In the genomic region with DNA sequence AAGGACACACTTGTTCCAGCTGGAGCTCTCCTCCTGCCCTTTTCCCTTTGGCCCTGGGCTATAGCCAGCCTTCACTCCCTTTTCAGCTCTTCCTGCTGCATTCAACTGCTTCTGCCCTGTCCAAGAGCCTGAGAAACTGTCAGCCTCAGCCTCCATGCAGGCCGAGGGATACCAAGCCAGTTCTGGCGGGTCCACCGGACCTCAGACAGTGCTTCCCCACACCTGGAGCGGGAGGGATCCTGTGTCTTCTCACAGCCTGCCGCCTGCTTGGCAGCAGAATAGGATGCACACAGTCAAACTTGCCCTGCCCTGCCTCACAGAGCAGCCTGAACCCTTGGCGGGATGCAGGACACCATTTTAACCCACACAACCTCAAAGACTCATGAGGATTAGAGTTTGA, we compare ENCODE assay signal across 24 mouse cellular contexts.
DNase-seq lines count a peak whose midpoint lies in the region; TF ChIP-seq lines count a peak whose summit lies in the region.
"Had no signal": no experiment of that assay in that cellular context is flagged by ENCODE, and none has a peak within 500 bp of the region (broad histone marks: within the 10 kb centered on the region; RNA-seq: fewer than 3 reads in every experiment).

No protein-coding gene starts in this region.

- 33% methylated on average over 6 of the region's 6 CpGs for WGBS in cerebellum, adult 2 months

- H3K27me3 ChIP-seq in cerebellum, adult 2 months (ENCODE audit: control insufficient read depth, insufficient read depth, low read length), result no peaks in the 10 kb centered on the region
- H3K27me3 ChIP-seq: liver, embryonic 15.5 days; neural tube, embryonic 15.5 days had no signal

- no peak for TF ChIP-seq POLR2A in cerebellum, adult 2 months (IDR thresholded peaks at IDR 0.05; ENCODE audit: borderline replicate concordance, insufficient read depth, low read length)

- no peak overlapping the region for H3K4me3 ChIP-seq in cerebellum, adult 2 months (replicated peaks; ENCODE audit: insufficient read depth, low read depth, low read length)
- H3K4me3 ChIP-seq: erythroblast, embryonic 14.5 days; liver, embryonic 15.5 days; neural tube, embryonic 15.5 days had no signal

- no peak for TF ChIP-seq CTCF in cerebellum, adult 2 months (IDR thresholded peaks at IDR 0.05; ENCODE audit: borderline replicate concordance, insufficient read depth, low read depth, low read length)

- H3K4me1 ChIP-seq in cerebellum, adult 2 months (ENCODE audit: control insufficient read depth, insufficient read depth, low read length), result peaks cover 16% of the 10 kb centered on the region
- H3K4me1 ChIP-seq: liver, embryonic 15.5 days had no signal

- H3K27ac ChIP-seq in cerebellum, adult 2 months (ENCODE audit: insufficient read depth, low read length), result peak overlapping the region; percentile 65
- H3K27ac ChIP-seq: hindbrain, embryonic 14.5 days; liver, embryonic 15.5 days; neural tube, embryonic 15.5 days had no signal

- DNase-seq in cerebellum, adult 2 months, result peak; percentile 34 to 40
- DNase-seq in cerebellum, adult 11 months, result no peak
- DNase-seq in gastrocnemius, postnatal 25 days, result peak; percentile 6
- no peak for DNase-seq in gastrocnemius, adult 8-10 months (ENCODE audit: low spot score in 2 of 2)
- peak; percentile 53 for DNase-seq in ES-CJ7 (ENCODE audit: low read depth, low spot score)
- DNase-seq in ZHBTc4 (ENCODE audit: low read depth, low spot score), result peak; percentile 67
- no peak for DNase-seq in liver
- DNase-seq: adrenal gland, adult 8-10 months; B cell, adult 2 months; gastrocnemius, postnatal 10 days; heart, adult 18-20 months; kidney, adult 9 months; kidney, postnatal 10 days; layer of hippocampus, adult 9-11 months; lung, embryonic 14.5 days; lung, postnatal 14 days; midbrain, embryonic 14.5 days; right cerebral cortex, adult 18-20 months; spleen, adult 18-20 months; thymus, postnatal 25 days had no signal

Comparison
In these comparisons a context has a peak if more than half of its experiments do, and no peak if none do; other contexts are left out.
1. DNase-seq: peak in cerebellum, adult 2 months (2 of 2), gastrocnemius, postnatal 25 days (single experiment), ES-CJ7 (single experiment) and ZHBTc4 (single experiment); none in cerebellum, adult 11 months (single experiment), gastrocnemius, adult 8-10 months (0 of 2) and liver (single experiment).